Mouse (Mus musculus) gastrocnemius, postnatal 10 days (tissue): ENCODE data around the gene Dnajc30. TPM values are rescaled to one million over a fixed set of nuclear protein-coding genes. Genes with fewer than 3 reads are reported as not detected.
"Not testable (repeated sequence)": the region's sequence is repeated elsewhere in the genome, so short reads cannot be mapped to it uniquely, and the experiment has no call there.

Experiments
- DNase-seq: peaks from one replicate; pipeline ENCODE4 v3.0.0; 2021; ENCODE audit warnings: mixed read lengths
- long read RNA-seq, 2 experiments: library from polyadenylated mRNA; stranded (forward); transcript quantifications; one replicate each; pipeline ENCODE4 v2.0.0; 2021
- total RNA-seq, 2 experiments: library from RNA; stranded (reverse); gene quantifications; 2 replicates each; pipeline ENCODE4 v1.2.3; 2021

Dnajc30 gene
- total RNA-seq: 10 to 100 TPM; 22.4 to 23.3 TPM
- long read RNA-seq, experiment 1, transcript Dnajc30-201 (1 exons, 1,661 nt): major isoform, 35 of 36 reads
- long read RNA-seq, experiment 1, partial matches to known transcripts: 0 of 36 reads
- long read RNA-seq, experiment 1, other reads (novel, unspliced or antisense): 1 of 36 reads
- long read RNA-seq, experiment 2, transcript Dnajc30-201 (1 exons, 1,661 nt): major isoform, 32 of 34 reads
- long read RNA-seq, experiment 2, partial matches to known transcripts: 0 of 34 reads
- long read RNA-seq, experiment 2, other reads (novel, unspliced or antisense): 2 of 34 reads

DNA sequence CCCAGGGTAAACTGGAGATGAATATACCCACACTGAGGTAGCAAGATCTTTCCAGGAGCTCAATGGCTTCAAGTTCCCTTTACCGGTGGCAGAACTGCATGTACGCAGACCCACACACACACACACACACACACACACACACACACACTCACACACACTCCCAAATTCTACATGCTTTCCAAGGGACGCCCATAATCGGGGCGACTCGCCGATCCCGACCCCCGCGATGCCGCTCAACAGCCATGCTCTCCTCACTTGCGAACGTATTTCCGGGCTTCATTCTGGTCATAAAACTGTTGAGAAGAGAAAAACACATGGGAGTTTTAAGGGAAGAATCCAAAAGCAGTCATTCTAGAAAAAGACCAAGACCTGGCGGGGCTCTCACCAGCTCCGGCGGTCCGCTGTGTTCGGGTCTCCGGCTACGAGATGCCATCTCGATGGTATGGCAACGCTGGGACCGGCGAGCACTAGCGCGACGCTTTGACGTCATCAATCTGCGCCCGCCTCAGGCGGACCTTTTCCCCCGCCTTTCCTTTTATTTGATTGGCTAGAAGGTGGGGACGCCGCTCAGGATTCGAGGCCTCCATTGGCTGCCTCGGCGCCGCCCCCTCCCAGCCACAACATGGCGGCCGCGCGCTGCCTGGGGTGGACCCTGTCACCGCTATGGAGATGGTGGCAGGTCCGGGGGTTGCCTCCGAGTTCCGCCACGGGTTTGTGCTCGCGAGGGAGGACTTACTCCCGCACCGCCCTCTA is at the start of gene Dnajc30:
Gene Dnajc30 (plus strand): TSS at position 574 of the 753 bp plus-strand sequence.
- peak; percentile 99 for DNase-seq

- DNase-seq: peak; percentile 89
These were observed 48.5 kb upstream of the Dnajc30 start for GRCm38 (mm10) chr5:135015497-135015896.

GRCm38 (mm10) chr5:135016224-135016759 is 47.7 kb upstream of the Dnajc30 start:
- no peak for DNase-seq

- DNase-seq: peak; percentile 36
These were observed 42.2 kb upstream of the Dnajc30 start for GRCm38 (mm10) chr5:135021814-135022213.

DNA sequence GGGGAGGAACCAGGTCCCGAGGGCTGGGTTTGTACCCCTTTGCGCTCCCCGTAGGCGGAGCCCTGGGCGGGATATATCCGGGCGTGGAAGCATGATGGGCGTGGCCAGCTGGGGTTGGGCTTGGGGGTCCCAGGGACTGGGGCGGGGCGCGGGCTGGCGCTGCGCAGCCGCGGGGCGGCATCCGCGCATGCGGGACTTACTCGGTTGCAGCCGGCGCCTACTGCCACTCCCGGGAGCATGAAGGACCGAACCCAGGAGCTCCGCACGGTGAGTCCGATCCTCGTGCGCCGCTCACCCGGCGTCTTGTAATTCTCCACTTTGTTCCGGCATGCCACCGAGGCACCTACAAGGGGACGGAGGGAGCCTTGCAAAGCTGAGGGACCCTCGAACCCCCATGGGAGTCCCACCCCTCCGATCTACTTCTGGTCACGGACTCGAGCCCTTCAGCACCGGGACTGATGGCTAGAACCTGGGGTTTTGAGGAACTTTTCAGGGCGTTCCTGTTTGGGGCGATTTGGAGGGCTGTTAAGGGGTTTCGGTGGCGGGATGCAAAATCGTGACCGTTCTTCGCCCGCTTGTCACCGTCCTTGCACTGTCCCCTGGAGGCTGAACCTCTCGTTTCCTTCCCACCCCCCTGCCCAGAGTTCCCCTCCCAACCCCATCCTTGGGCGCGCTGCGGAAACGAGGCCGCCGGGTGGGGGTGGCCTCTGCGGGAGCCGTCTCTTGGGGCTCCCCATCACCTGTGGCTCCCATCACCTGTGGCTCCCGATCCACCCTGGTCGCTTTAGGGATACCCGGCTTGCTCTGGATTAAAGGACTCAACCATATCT is 40.4 kb upstream of the Dnajc30 start, which contains the start of gene Stx1a:
Gene Stx1a (plus strand): TSS at position 139 of the 830 bp plus-strand sequence.
- peak; percentile 86 for DNase-seq

DNA sequence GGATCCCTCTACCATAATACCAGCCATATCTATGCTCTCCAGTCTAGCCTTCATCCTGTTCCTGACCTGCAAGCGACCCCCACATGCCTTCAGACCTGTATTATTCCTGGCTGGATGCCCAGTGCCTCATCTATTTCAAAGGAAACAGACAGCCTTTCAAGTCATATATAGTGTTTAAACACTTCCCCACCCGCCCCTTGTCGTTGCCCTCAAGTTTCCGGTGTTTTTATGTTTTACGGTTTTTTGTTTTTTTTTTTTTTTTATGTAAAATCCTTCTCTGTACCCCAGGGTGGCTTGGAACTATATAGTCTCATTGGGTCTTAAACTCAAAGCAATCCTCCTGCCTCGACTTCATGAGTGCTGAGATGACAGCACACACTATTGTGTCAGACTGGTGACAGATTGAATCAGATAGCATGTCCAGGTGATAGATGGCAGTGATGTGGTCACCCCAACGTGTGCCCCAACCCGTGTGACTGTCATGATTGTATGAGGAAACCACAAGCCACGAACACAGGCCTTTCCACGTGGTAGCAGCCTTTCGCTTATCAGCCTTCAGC is 39.3 kb upstream of the Dnajc30 start:
- no peak for DNase-seq

GRCm38 (mm10) chr5:135025899-135026298 is 38.1 kb upstream of the Dnajc30 start:
- no peak for DNase-seq

DNA sequence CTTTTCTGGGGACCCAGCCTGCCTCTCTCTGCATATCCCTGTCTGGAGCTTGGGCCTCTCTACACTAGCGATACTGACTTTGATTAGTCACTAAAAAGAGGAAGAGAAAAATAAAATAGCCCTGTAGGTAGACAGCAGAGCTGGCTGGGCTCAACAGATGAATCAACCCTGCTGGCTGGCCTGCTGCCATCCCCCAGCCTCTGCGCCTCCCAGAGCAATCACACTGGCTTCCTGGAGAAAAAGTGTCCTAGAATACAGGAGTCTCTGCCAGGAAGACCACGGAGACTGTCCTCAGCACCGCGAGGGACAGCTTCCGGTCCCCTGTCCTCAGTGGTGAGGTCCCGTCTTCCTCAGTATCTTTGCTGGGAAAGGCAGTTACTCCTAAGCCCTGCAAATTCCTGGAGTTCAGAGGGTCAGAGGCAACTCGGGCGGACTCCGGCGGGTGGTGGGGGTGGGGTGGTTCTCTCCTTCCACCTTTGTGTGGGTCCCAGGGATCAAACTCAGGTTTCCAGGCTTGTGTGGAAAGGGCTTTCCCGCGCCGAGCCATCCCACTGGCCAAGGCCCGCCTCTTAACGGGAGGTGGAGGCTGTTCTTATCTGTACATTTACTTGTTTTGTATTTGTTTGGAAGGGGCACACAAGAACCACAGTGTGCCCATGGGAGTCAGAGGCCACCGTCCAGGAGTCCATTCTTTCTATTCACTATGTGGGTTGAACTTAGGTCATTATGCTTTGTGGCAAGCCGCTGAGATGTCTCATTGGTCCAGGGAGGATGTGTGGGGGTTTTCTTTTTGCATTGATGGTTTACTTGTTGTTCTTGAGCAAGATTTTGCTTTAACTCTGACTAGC is 34.8 kb upstream of the Dnajc30 start:
- DNase-seq: peak; percentile 69

- DNase-seq: no peak
These were observed 31.4 kb upstream of the Dnajc30 start for GRCm38 (mm10) chr5:135032581-135032980.

GRCm38 (mm10) chr5:135034593-135034992 is 29.4 kb upstream of the Dnajc30 start:
- no peak for DNase-seq

DNA sequence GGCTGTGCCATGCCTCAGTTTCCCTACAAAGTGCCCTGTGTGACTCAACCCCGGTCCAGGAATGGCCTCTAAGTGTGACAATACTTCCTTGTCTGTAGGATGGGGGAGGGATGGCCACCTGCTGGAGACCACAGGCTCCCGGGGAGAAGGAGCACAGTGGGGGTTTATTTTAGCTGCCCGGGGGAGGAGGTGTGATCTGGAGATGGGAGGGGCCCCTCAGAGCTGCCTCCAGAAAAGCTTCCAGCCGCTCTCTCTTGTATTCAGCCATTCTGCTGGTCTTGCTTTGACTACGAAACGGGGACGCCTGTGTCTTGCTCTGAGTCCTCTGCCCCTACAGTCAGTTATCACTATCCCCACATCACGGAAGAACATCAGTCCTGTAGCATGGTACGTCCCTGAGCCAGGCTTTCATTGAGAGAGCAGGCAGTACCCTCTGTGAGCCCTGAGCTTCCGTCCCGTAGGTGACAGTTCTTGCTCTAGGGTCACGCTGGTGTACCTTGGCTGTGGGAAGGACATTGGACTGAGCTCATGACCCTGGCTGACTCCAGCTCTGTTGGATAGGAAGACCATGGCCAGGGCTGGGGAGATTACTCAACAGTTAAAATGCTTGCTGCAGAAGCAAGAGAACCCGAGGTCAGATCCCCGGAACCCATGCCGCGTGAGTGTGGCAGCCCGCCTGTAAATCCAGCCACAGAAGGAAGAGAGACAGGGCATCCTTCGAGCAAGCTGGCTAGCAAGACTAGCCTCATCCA is 28.2 kb upstream of the Dnajc30 start:
- DNase-seq: no peak

GRCm38 (mm10) chr5:135037946-135038345 is 26.1 kb upstream of the Dnajc30 start:
- DNase-seq: no peak

DNA sequence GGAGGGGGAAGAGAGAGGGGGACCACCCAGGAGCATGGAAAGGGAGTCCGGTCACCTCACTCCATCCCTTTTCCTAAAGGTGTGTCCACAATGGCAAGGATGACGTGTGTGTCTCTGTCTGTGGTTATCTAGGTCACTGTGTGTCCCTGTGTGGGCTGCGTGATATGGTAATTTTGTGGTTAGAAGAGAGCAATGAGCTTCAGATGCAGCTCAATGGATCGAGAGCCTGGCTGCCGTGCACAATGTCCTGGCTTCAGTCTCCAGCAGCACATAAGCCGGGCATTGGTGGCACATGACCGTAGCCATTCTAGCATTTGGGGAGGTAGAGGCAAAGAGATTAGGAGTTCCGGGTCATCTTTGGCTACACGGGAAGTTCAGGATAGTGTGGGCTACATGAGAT is 24.5 kb upstream of the Dnajc30 start:
- no peak for DNase-seq

DNA sequence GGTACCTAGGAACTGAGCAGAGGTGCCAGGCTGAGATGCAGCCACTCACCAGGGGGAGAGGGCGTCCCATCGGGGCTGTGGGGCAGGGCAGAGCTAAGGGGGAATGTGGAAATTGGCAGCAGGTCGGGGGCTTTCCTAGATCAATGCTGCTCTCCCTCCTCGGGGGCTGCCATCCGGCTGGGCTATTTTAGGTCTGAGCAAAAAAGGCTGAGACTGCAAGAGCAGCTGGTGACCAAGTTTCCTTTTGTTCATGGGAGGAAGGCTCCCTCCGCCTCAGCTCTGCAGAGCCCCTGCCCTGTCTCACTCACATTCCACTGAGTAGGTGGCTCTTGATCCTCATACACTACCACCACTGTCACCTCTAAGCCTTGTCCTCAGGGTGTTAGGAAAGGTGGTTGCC is 23.9 kb upstream of the Dnajc30 start:
- no peak for DNase-seq

DNA sequence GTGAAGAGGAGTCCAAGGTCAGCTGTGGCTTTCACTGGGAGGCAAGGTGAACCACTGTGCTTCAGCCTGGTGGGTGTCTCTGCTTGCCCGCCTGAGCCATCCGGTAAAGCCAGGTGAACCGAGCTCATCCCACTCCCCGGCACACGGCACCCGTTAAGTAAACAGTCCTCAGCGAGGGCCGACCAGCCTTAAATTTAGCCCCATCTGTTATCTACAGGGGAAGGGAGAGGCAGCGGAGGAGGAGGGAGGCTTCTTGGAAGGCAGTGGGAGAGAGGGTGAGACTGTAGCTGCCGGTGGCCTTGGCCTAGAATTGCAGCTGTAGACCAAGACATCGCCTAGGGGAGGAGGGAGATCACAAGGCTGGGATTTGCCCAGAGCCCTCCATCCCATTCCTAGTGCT is 23.2 kb upstream of the Dnajc30 start:
- DNase-seq: no peak

GRCm38 (mm10) chr5:135042105-135042788 is 21.8 kb upstream of the Dnajc30 start:
- no peak for DNase-seq

GRCm38 (mm10) chr5:135044575-135044974 is 19.4 kb upstream of the Dnajc30 start:
- DNase-seq: no peak

DNA sequence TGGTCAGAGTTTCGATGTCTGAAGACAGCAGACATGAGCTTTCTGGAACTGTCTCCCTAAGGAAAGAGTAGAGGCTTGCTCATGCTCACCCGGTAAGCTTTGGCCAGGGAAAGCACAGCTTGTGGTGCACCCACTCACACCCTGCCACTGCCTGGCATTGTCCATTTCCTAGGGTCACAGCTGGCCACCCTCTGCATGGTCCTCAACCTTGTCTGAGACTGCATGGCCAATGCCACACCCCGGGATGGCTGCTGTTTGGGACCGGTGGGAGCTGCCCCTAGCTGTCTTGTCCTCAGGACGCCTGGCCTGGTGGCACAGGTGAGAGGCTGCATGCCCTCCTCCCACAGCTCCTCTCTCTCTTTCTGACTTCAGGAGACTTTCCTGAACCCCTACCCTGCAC is 15.5 kb upstream of the Dnajc30 start:
- DNase-seq: no peak

GRCm38 (mm10) chr5:135049268-135049667 is 14.7 kb upstream of the Dnajc30 start:
- DNase-seq: not testable (repeated sequence)

- no peak for DNase-seq
These were observed 10.6 kb upstream of the Dnajc30 start for GRCm38 (mm10) chr5:135053356-135053755.
